Mouse (Mus musculus) limb, embryonic 13.5 days (tissue): ENCODE data around the gene A630095N17Rik. TPM values are rescaled to one million over a fixed set of nuclear protein-coding genes. Genes with fewer than 3 reads are reported as not detected.

Source experiments
- ATAC-seq: fragments of 200-750 bp; cut with Nextera tagmentation; 2 replicates; pipeline ENCODE4 v1.8.0; 2017; ENCODE audit warnings: low read depth, moderate number of reproducible peaks, moderate TSS enrichment; ENCODE audit not compliant: low FRiP score
- H3K27ac ChIP-seq: fragments of 300-500 bp; sonication (generic); 2 replicates; pipeline ENCODE4 v1.5.1; 2015; ENCODE audit warnings: inconsistent platforms, mild to moderate bottlenecking, moderate library complexity
- H3K27me3 ChIP-seq: fragments of 300-500 bp; sonication (generic); 2 replicates; pipeline ENCODE4 v1.6.1; 2015; ENCODE audit warnings: mild to moderate bottlenecking, inconsistent platforms
- H3K36me3 ChIP-seq: fragments of 300-500 bp; sonication (generic); 2 replicates; pipeline ENCODE4 v1.6.1; 2015; ENCODE audit warnings: inconsistent platforms, mild to moderate bottlenecking, moderate library complexity
- H3K4me1 ChIP-seq: fragments of 300-500 bp; sonication (generic); 2 replicates; pipeline ENCODE4 v1.6.1; 2015; ENCODE audit warnings: inconsistent platforms
- H3K4me2 ChIP-seq: fragments of 300-500 bp; sonication (generic); replicated peaks from 2 replicates; pipeline ENCODE4 v1.6.1; 2015; ENCODE audit warnings: inconsistent platforms, mild to moderate bottlenecking, moderate library complexity
- H3K4me3 ChIP-seq: fragments of 300-500 bp; sonication (generic); 2 replicates; pipeline ENCODE4 v1.5.1; 2015; ENCODE audit warnings: moderate library complexity, mild to moderate bottlenecking, inconsistent platforms
- H3K9ac ChIP-seq: fragments of 300-500 bp; sonication (generic); 2 replicates; pipeline ENCODE4 v1.6.1; 2015; ENCODE audit warnings: mild to moderate bottlenecking, inconsistent platforms
- H3K9me3 ChIP-seq: fragments of 300-500 bp; sonication (generic); 2 replicates; pipeline ENCODE4 v1.6.1; 2016; ENCODE audit warnings: inconsistent platforms
- WGBS: fragments of 180-500 bp; shearing (Covaris S2); methylation state at CpG from one replicate; pipeline ENCODE4 v1.1.7; 2015; 5-methylcytosine and 5-hydroxymethylcytosine counted together
- polyA plus RNA-seq: library from polyadenylated mRNA; unstranded; fragments of >200 nt; fragmentation: Nextera tagmentation; extraction: Ambion mirVana; gene quantifications from 2 replicates; pipeline ENCODE4 v1.2.1, GENCODE M21; 2015

A630095N17Rik gene
- polyA plus RNA-seq, 1 experiment from 2014 or later, result not detected

DNA sequence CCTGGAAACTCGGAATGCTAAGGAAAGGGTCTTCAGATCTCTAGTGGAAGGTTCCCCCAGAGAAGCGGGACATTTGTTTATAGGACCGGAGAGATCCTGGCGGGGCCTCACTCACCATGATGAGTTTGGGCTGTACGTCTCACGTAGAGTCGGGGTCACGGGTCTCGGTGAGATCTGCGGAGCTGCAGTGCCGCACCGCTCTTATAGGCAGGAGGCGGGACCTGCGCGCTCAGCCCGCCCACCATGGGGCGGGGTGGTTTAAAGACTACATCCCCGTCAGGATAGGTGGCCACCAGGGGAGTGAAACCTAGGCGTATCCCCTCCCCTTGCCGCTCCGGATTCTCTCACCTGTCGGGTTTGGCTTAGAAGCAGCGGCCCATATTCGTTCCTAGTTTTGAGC, 12.8 kb downstream of the A630095N17Rik start:
- Histone ChIP-seq H3K4me1 (peaks cover 15% of the 10 kb centered on the region), H3K27ac (no peak overlapping the region), H3K9ac (peak overlapping the region; percentile 54)

DNA sequence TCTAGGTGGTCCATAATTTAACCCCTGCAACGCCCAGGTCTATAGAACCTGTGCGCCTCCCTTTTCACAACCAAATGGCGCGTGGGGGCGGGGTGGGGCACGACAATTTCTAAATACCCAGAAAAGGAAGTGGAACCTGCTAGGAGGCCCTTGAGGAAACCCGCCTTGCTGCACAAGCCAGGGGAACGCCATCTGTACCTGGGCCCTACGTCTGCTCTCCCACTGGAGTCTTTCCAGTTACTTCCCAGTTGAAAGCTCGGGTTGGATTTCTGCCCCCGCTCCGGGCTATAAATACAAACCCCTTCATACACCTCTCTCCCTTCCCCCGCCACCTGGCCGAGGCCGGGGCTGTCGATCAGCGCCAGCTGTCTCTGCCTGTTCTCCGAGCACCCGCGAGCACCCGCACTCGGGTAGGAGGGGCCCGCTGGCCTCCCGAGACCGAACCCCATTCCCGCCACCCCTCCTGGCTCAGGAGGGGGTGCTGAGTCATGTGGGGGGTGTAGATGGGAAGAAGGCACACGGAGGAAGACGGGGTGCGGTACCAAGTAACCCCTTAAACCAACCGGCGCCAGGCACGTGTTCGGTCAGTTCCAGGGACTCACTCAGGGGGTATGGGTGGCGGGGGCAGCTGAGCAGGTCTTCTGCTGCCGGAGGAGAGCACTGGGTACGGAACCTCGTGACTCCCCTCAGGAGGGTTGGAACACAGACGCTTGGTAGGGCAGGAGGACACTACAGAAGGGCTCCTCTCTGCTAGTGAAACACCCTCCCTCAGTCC, 13.5 kb downstream of the A630095N17Rik start:
- no peak overlapping the region for H3K27ac ChIP-seq
- ATAC-seq, result peak; percentile 64
- WGBS, result 1% methylated on average over 38 of the region's 38 CpGs

More for the DNA sequence above, 12.8 kb downstream of the A630095N17Rik start:
- Histone ChIP-seq H3K36me3 (peaks cover 19% of the 10 kb centered on the region), H3K9me3 (no peaks in the 10 kb centered on the region), H3K4me3 (peak overlapping the region; percentile 61), H3K4me2 (peak overlapping the region; percentile 96), H3K27me3 (peaks cover 72% of the 10 kb centered on the region)
- 1% methylated on average over 24 of the region's 24 CpGs for WGBS
- ATAC-seq, result peak; percentile 88

DNA sequence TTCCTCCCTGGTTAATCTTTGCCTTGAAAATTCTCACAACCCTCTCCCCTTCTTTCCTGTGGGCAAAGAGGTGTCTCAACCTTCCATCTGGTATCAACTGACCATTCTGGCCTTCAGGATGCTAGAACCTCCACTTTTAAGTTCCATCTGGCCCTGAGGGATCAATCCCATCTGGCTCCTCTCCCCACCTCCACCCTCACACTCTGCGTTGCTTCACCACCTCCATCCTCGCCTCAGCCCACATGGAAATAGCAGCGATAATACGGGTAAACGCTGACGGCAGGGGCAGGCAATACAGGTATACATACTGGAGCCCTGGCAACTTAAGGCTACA, 14.0 kb downstream of the A630095N17Rik start:
- peak overlapping the region; percentile 96 for H3K4me2 ChIP-seq
- H3K27ac ChIP-seq, result no peak overlapping the region
- H3K4me3 ChIP-seq, result peak overlapping the region; percentile 61
- H3K4me1 ChIP-seq, result peaks cover 15% of the 10 kb centered on the region
- WGBS, result 3% methylated on average over 6 of the region's 6 CpGs
- ATAC-seq, result no peak
- H3K36me3 ChIP-seq, result peaks cover 32% of the 10 kb centered on the region
- no peaks in the 10 kb centered on the region for H3K9me3 ChIP-seq
- peak overlapping the region; percentile 51 for H3K9ac ChIP-seq
- peaks cover 72% of the 10 kb centered on the region for H3K27me3 ChIP-seq

More for the DNA sequence above, 13.5 kb downstream of the A630095N17Rik start:
- Histone ChIP-seq H3K4me1 (peaks cover 15% of the 10 kb centered on the region), H3K27me3 (peaks cover 72% of the 10 kb centered on the region), H3K4me3 (peak overlapping the region; percentile 61), H3K9me3 (no peaks in the 10 kb centered on the region), H3K4me2 (peak overlapping the region; percentile 96), H3K36me3 (peaks cover 26% of the 10 kb centered on the region), H3K9ac (peak overlapping the region; percentile 51)

DNA sequence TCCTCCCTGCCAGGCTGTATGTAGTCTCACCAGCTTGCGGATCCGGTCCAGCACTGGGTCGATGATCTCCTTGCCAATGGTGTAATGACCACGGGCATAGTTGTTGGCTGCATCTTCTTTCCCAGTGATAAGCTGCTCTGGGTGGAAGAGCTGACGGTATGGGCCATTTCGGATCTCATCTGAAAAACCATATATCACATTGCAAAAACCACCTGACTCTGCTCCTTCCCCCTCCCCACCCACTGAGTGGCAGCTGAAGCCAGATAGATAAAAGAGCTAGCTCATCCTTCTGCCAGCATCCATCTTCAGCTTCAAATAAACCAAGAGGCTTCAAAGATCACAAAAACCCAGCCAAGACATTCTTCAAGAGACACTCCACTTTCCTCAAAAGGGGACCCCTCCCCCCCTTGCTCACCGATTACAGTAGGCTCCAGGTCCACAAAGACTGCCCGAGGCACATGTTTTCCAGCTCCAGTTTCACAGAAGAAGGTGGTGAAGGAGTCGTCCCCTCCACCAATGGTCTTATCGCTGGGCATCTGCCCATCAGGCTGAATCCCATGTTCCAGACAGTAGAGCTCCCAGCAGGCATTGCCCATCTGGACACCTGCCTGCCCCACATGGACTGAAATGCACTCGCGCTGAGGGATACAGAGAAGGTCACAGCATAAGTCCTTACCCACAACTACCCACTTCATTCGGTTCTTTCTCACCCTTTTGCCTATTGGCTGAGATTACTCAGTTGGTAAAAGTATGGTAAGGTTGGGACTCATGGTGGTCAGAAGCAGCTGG, 14.9 kb downstream of the A630095N17Rik start:
- Histone ChIP-seq H3K27me3 (peaks cover 66% of the 10 kb centered on the region), H3K9ac (no peak overlapping the region), H3K9me3 (no peaks in the 10 kb centered on the region), H3K4me3 (no peak overlapping the region), H3K4me2 (peak overlapping the region; percentile 96; the same call in 1 of the 2 replicates), H3K27ac (no peak overlapping the region), H3K4me1 (peaks cover 23% of the 10 kb centered on the region), H3K36me3 (peaks cover 39% of the 10 kb centered on the region)
- ATAC-seq, result no peak
- 74% methylated on average over 13 of the region's 13 CpGs for WGBS

DNA sequence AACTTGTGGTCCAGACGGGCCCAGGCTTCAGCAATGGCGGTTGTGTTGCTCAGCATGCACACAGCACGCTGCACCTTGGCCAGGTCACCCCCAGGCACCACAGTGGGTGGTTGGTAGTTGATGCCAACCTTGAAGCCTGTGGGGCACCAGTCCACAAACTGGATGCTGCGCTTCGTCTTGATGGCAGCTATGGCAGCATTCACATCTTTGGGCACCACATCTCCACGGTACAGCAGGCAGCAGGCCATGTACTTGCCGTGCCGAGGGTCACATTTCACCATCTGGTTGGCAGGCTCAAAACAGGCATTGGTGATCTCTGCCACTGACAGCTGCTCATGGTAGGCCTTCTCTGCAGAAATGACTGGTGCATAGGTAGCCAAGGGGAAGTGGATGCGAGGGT, 16.1 kb downstream of the A630095N17Rik start:
- no peak for ATAC-seq
- Histone ChIP-seq H3K36me3 (peaks cover 41% of the 10 kb centered on the region), H3K4me2 (no peak overlapping the region), H3K9me3 (no peaks in the 10 kb centered on the region), H3K27ac (no peak overlapping the region), H3K9ac (no peak overlapping the region), H3K4me3 (no peak overlapping the region), H3K4me1 (peaks cover 31% of the 10 kb centered on the region), H3K27me3 (peaks cover 54% of the 10 kb centered on the region)
- WGBS, result 90% methylated on average over 9 of the region's 9 CpGs

DNA sequence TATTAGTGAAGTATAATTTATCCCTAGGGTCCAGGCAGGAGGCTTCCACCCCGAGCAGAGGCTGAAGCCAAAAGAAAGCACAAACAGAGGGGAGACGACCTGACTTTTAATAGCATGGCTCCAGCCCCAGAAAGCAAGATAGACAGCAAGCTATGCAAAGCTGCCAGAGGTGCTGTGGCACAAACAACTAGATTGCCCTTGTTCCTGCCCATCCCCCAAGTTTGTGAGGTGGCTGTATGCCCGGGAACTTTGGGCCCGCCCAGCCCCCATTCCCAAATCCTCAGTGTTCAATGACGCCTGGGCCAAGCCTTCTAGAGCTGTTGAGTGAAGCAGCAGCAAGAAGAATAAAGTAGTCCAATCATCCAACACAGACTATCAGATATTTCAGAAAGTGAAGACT, 17.0 kb downstream of the A630095N17Rik start:
- Histone ChIP-seq H3K9ac (no peak overlapping the region), H3K9me3 (no peaks in the 10 kb centered on the region), H3K4me2 (no peak overlapping the region), H3K4me1 (peaks cover 37% of the 10 kb centered on the region), H3K27ac (no peak overlapping the region), H3K4me3 (no peak overlapping the region), H3K27me3 (peaks cover 45% of the 10 kb centered on the region), H3K36me3 (peaks cover 41% of the 10 kb centered on the region)
- 81% methylated on average over 5 of the region's 5 CpGs for WGBS
- ATAC-seq, result no peak

DNA sequence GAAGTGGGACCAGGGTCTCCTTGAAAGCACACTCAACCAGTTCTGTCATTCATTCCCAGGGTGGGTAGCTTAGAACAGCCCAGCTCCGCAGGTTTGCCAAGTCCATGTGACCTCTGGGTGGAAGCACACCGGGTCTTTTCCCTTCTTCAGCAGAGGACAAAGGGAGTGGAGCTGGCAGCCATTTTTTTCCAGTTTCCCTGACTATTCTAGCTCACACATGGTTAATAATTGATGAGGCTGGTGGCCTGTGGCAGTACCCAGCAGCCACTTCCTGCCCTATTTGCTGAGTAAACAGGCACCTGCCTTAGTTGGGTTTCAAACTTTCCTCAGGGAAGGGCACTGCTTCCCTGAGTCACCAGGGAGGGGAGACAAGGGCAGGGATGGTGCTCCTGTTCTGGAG, 17.5 kb downstream of the A630095N17Rik start:
- peaks cover 37% of the 10 kb centered on the region for H3K4me1 ChIP-seq
- WGBS, result 85% methylated on average over 2 of the region's 2 CpGs
- H3K4me2 ChIP-seq, result no peak overlapping the region
- H3K9ac ChIP-seq, result no peak overlapping the region
- peaks cover 41% of the 10 kb centered on the region for H3K36me3 ChIP-seq
- peaks cover 44% of the 10 kb centered on the region for H3K27me3 ChIP-seq
- no peak overlapping the region for H3K4me3 ChIP-seq
- no peaks in the 10 kb centered on the region for H3K9me3 ChIP-seq
- H3K27ac ChIP-seq, result no peak overlapping the region
- ATAC-seq, result no peak

DNA sequence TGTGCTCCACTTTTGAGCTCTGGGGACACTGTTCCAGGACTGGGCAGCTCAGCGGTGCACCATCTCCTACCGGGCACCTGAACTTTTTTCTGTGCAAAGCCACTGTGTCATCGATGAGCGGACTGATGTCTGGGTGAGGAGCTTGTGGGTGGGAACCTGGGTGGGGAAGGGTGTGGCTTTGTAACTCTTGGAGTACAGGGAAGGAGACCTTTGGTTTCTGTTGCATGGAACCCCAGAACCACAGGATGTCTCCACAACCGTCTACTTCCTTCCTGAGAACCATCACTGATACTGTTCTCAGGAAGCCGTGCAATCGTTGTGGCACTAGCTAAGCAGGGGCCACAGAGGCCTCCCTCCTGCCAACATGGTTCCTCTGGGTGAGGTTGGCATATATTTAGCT, 18.8 kb downstream of the A630095N17Rik start:
- H3K27ac ChIP-seq, result no peak overlapping the region
- WGBS, result 90% methylated on average over 7 of the region's 7 CpGs
- no peak overlapping the region for H3K4me2 ChIP-seq
- no peak overlapping the region for H3K4me3 ChIP-seq
- peaks cover 34% of the 10 kb centered on the region for H3K4me1 ChIP-seq
- H3K36me3 ChIP-seq, result peaks cover 41% of the 10 kb centered on the region
- ATAC-seq, result no peak
- H3K9me3 ChIP-seq, result no peaks in the 10 kb centered on the region
- H3K9ac ChIP-seq, result no peak overlapping the region
- H3K27me3 ChIP-seq, result peaks cover 31% of the 10 kb centered on the region

DNA sequence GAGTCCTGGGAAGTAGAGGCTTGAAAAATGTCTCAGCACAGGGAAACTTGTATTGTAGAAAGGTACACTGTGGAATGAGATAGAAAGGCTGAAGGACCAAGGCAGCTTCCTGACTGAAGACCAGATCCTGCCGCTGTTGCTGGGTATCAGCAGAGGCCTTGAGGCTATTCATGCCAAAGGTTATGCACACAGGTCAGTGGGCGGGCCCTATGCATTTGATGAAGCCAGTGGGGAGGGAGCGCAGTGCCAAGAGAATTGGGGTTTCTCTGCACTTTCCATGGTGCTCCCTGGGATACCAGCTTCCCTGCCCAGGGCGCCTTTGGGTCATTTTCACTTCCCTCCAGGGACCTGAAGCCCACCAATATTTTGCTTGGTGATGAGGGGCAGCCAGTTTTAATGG, 19.4 kb downstream of the A630095N17Rik start:
- ATAC-seq, result no peak
- H3K4me2 ChIP-seq, result no peak overlapping the region; the same call in 1 of the 2 replicates

DNA sequence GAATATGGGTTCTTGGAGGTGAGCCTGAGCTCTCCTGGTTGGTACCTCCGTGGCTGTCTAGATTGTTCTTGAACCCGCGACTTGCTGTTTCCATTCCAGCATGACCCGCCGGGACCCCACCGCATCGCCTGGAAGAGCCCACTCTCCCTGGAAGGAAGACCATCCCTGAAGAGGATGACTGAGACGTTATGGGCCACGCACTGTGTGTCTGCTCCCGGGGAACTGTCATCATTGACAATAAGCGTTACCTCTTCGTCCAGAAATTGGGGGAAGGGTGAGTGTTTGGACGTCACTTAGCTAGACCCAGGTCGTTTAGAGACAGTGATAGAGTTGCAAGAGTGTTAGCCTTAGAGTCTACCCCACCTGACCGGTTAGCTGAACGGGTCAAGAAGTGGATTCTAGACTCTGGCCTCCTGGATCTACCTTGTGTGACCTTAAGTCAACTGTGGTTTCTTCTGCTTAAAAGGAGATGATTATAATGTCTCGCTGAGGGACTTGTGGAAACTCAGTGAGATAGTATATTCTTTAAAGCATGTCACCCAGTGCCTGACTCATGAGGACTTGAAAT, 20.7 kb downstream of the A630095N17Rik start:
- H3K36me3 ChIP-seq, result peaks cover 41% of the 10 kb centered on the region
- no peak overlapping the region for H3K27ac ChIP-seq
- H3K4me3 ChIP-seq, result peak overlapping the region; percentile 95
- H3K9me3 ChIP-seq, result no peaks in the 10 kb centered on the region
- H3K27me3 ChIP-seq, result peaks cover 13% of the 10 kb centered on the region
- 11% methylated on average over 17 of the region's 17 CpGs for WGBS
- ATAC-seq, result no peak
- H3K4me1 ChIP-seq, result peaks cover 32% of the 10 kb centered on the region
- peak overlapping the region; percentile 95 for H3K9ac ChIP-seq
- peak overlapping the region; percentile 97 for H3K4me2 ChIP-seq

More for the DNA sequence above, 19.4 kb downstream of the A630095N17Rik start:
- Histone ChIP-seq H3K4me3 (no peak overlapping the region), H3K27ac (no peak overlapping the region), H3K4me1 (peaks cover 32% of the 10 kb centered on the region), H3K27me3 (peaks cover 25% of the 10 kb centered on the region), H3K9ac (no peak overlapping the region), H3K36me3 (peaks cover 41% of the 10 kb centered on the region), H3K9me3 (no peaks in the 10 kb centered on the region)
- 89% methylated on average over 4 of the region's 4 CpGs for WGBS

DNA sequence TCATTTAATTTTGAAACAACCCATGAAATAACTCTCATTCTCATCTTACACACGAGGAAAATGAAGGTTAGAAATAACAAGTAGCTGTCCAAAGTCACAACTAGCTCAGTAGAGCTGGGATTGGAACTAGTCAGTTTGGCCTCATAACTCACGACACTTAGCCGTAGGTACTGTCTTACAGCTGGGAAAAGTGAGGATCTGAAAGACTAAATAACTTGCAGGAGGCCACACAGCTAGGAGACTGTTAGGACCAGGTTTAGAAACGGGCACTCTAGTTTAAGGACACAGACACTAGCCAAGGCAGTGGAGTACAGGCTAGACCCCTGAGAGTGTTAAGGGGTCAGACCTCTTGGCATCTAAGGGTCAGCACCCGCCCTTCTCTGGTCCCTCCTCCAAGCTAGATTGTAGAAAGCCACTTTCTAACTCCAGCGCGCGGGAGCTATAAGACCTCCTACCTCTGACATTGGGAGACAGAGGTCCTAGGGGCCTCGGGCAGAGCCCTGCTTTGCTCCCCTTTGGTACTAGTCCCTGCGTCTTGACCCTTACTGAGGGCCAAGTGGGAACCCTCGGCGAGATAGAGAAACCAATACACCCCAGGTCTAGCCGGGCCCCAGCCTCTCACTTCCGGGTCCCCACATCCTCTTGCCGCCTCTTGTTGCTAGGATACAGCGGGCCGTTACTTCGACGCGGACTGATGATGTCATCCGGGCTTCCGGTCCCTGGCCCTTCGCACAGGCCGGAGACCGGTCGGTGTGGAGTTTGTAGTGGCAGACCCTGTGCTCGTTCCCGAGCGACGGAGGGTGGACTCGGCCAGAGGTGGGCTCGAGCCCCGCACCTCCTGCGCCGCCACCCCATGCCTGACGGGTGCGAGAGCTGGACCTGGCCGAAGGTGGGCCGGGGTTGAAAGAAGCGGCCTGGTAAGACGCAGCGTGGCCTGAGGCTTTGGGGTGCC, 21.5 kb downstream of the A630095N17Rik start, which contains the start of the genes Glb1l and Stk16:
TSS of gene Glb1l (minus strand) at position 678 of the 952 bp plus-strand sequence.
TSS of gene Stk16 (plus strand) at position 703 of the 952 bp plus-strand sequence.
- Histone ChIP-seq H3K27ac (no peak within 1 kb of the TSS), H3K4me1 (peaks cover 32% of the 10 kb centered on the region)
- 6% methylated on average over 42 of the region's 42 CpGs for WGBS

More for the DNA sequence above, 21.5 kb downstream of the A630095N17Rik start, which contains the start of the genes Glb1l and Stk16:
- H3K4me2 ChIP-seq, result peak within 1 kb of the TSS; percentile 97
- H3K4me3 ChIP-seq, result peak within 1 kb of the TSS; percentile 95
- H3K36me3 ChIP-seq, result peaks cover 35% of the 10 kb centered on the region
- H3K9ac ChIP-seq, result peak within 1 kb of the TSS; percentile 95
- peak; percentile 95 for ATAC-seq
- no peaks in the 10 kb centered on the region for H3K9me3 ChIP-seq
- H3K27me3 ChIP-seq, result peaks cover 4% of the 10 kb centered on the region
